Mouse (Mus musculus) heart, embryonic 13.5 days (tissue): ENCODE measurements around the gene Gm49776. TPM values are rescaled to one million over a fixed set of nuclear protein-coding genes. Genes with fewer than 3 reads are reported as not detected.
A peak's percentile ranks its signal among the peaks of the same experiment; 100 is the strongest.
"Not testable (repeated sequence)": the region's sequence is repeated elsewhere in the genome, so short reads cannot be mapped to it uniquely, and the experiment has no call there.

Source experiments
- ATAC-seq: fragments of 200-750 bp; cut with Nextera tagmentation; 2 replicates; pipeline ENCODE4 v1.8.0; 2017; ENCODE audit warnings: moderate TSS enrichment; ENCODE audit not compliant: insufficient number of reproducible peaks, low FRiP score, low TSS enrichment; ENCODE audit errors: extremely low read depth
- H3K27ac ChIP-seq: fragments of 300-500 bp; sonication (generic); replicated peaks from 2 replicates; pipeline ENCODE4 v1.5.1; 2015; ENCODE audit warnings: moderate library complexity, mild to moderate bottlenecking, inconsistent platforms
- H3K27me3 ChIP-seq: fragments of 300-500 bp; sonication (generic); replicated peaks from 2 replicates; pipeline ENCODE4 v1.6.1; 2015; ENCODE audit warnings: mild to moderate bottlenecking, inconsistent platforms
- H3K36me3 ChIP-seq: fragments of 300-500 bp; sonication (generic); 2 replicates; pipeline ENCODE4 v1.6.1; 2015; ENCODE audit warnings: mild to moderate bottlenecking, inconsistent platforms
- H3K4me1 ChIP-seq: fragments of 300-500 bp; sonication (generic); 2 replicates; pipeline ENCODE4 v1.6.1; 2015; ENCODE audit warnings: inconsistent platforms
- H3K4me2 ChIP-seq: fragments of 300-500 bp; sonication (generic); 2 replicates; pipeline ENCODE4 v1.6.1; 2015; ENCODE audit warnings: inconsistent platforms, mild to moderate bottlenecking, moderate library complexity
- H3K4me3 ChIP-seq: fragments of 300-500 bp; sonication (generic); 2 replicates; pipeline ENCODE4 v1.5.1; 2015; ENCODE audit warnings: moderate library complexity, mild to moderate bottlenecking, inconsistent platforms
- H3K9ac ChIP-seq: fragments of 300-500 bp; sonication (generic); 2 replicates; pipeline ENCODE4 v1.6.1; 2015; ENCODE audit warnings: inconsistent platforms, mild to moderate bottlenecking, moderate library complexity
- H3K9me3 ChIP-seq: fragments of 300-500 bp; sonication (generic); 2 replicates; pipeline ENCODE4 v1.6.1; 2016; ENCODE audit warnings: inconsistent platforms
- WGBS: fragments of 180-500 bp; shearing (Covaris S2); methylation state at CpG from one replicate; pipeline ENCODE4 v1.1.7; 2015; ENCODE audit warnings: mixed read lengths; 5-methylcytosine and 5-hydroxymethylcytosine counted together
- microRNA counts: library from miRNA; unstranded; fragments of <30 nt; microRNA quantifications from one replicate; lab custom pipeline; 2016
- microRNA-seq: library from miRNA; unstranded; fragments of <30 nt; microRNA quantifications from one replicate; pipeline ENCODE4, GENCODE M21; 2016
- polyA plus RNA-seq: library from polyadenylated mRNA; unstranded; fragments of >200 nt; fragmentation: Nextera tagmentation; extraction: Ambion mirVana; gene quantifications from 2 replicates; pipeline ENCODE4 v1.2.1, GENCODE M21; 2015

Gm49776 gene
- polyA plus RNA-seq, 1 experiment from 2014 or later: 1.8 TPM

DNA sequence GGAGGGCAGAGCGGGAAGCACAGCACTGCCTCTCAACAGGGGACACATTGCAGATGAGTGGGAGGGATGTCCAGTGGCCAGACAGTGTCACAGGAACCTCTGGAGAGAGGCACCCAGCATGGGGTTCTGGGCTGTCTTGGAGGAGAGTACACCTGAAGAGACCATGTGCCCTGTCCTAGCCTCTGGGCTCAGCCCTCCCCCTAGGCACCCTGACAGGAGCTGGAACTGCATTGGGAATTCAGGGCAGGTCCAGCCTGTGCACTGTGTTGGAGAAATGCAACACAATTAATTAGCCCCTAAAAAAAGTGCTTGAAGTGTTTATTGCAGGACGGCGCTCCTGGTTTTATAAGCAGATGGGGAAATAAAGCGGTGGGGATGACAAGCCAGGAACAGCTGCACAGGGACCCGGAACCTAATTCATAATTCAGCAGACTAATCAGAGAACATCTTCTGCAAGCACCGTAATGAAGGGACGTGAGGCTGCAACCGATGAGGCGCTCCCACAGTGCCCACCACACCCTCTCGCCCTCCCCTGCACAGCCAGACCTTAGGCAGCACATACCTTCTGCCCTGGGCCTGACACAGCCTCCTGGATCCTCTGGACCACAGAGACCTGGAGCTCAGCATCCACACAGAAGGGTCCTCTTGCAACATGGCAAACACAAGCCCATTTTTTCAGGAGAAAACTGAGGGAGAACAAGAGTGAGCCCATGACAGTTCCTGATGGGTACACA lies 59.6 kb downstream of the Gm49776 start:
- Histone ChIP-seq H3K4me3 (no peak overlapping the region), H3K4me1 (peaks cover 16% of the 10 kb centered on the region; the same call in 1 of the 2 replicates), H3K4me2 (no peak overlapping the region), H3K9ac (no peak overlapping the region), H3K27ac (no peak overlapping the region), H3K36me3 (no peaks in the 10 kb centered on the region), H3K9me3 (no peaks in the 10 kb centered on the region), H3K27me3 (peaks cover 23% of the 10 kb centered on the region)
- whole genome bisulfite sequencing: 81% methylated on average over 10 of the region's 10 CpGs
- ATAC-seq: no peak

GRCm38 (mm10) chr16:18197881-18198280 lies 60.2 kb downstream of the Gm49776 start:
- Histone ChIP-seq H3K4me2 (no peak overlapping the region), H3K27ac (no peak overlapping the region), H3K9me3 (no peaks in the 10 kb centered on the region), H3K9ac (no peak overlapping the region), H3K4me3 (no peak overlapping the region), H3K27me3 (peaks cover 23% of the 10 kb centered on the region), H3K4me1 (peaks cover 16% of the 10 kb centered on the region; the same call in 1 of the 2 replicates), H3K36me3 (no peaks in the 10 kb centered on the region)
- WGBS: 70% methylated on average over 6 of the region's 6 CpGs
- ATAC-seq: no peak

DNA sequence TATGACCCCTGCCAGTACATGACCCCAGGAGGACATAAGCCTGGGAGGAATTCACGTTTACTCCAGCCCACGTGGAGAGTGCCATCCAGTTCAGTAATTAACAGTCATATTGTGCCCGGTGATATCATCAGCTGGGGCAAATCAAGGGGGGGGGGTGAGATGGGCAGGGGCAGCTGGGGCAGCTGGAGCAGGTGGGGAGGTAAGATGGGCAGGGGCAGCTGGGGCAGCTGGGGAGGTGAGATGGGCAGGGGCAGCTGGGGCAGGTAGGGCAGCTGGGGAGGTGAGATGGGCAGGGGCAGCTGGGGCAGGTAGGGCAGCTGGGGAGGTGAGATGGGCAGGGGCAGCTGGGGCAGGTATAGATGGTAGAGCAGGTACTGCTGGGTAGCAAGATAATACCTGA lies 62.6 kb downstream of the Gm49776 start:
- Histone ChIP-seq H3K4me1 (peaks cover 11% of the 10 kb centered on the region; the same call in 1 of the 2 replicates), H3K27me3 (peaks cover 23% of the 10 kb centered on the region)
- not testable (repeated sequence) for H3K4me2 ChIP-seq, H3K9ac ChIP-seq, H3K27ac ChIP-seq, H3K9me3 ChIP-seq, H3K4me3 ChIP-seq, ATAC-seq, H3K36me3 ChIP-seq
- 42% methylated on average over 3 of the region's 3 CpGs for WGBS

MicroRNAs encoded within 50 kb of the gene (microRNA counts, 519-probe panel; counts per million panel counts)
- 209 counts per million, percentile 61 among the panel's probes with 10 or more counts for microRNA mmu-miR-1306 (lab: Ali Mortazavi, UCI)

Small RNA genes within 50 kb of the gene (microRNA-seq; reads per million reads assigned to microRNA genes)
- gene Gm24572 (not detected), gene Mir1306 (215 reads per million, percentile 64 among the genes with 10 or more reads in this experiment)

Other genes with a start within 250 kb of the Gm49776 start
- gene Dgcr6, start 205.5 kb downstream of the Gm49776 start, polyA plus RNA-seq: 50.5 and 61.6 TPM in 2 replicates
- 6.8 and 8.0 TPM in 2 replicates for gene Prodh, start 168.1 kb downstream of the Gm49776 start, polyA plus RNA-seq
- 0.46 and 0.72 TPM in 2 replicates for gene Rtn4r, start 130.7 kb downstream of the Gm49776 start, polyA plus RNA-seq
- gene Ccdc188, start 40.4 kb downstream of the Gm49776 start, polyA plus RNA-seq: not detected in 2 replicates
- gene Zdhhc8, start 23.2 kb downstream of the Gm49776 start, polyA plus RNA-seq: 20.7 and 22.1 TPM in 2 replicates
- gene Trmt2a, start 9.6 kb downstream of the Gm49776 start, polyA plus RNA-seq: 62.3 and 66.2 TPM in 2 replicates
- 409 and 412 TPM in 2 replicates for gene Ranbp1, start 9.6 kb downstream of the Gm49776 start, polyA plus RNA-seq
- gene Dgcr8, start 30.9 kb upstream of the Gm49776 start, polyA plus RNA-seq: 20.1 and 20.4 TPM in 2 replicates
- 47.9 and 54.3 TPM in 2 replicates for gene Tango2, start 89.8 kb upstream of the Gm49776 start, polyA plus RNA-seq
- 31.8 and 32.0 TPM in 2 replicates for gene Arvcf, start 89.9 kb upstream of the Gm49776 start, polyA plus RNA-seq
- 34.5 and 37.4 TPM in 2 replicates for gene Txnrd2, start 168.1 kb upstream of the Gm49776 start, polyA plus RNA-seq
- gene Comt, start 168.5 kb upstream of the Gm49776 start, polyA plus RNA-seq: 101 and 108 TPM in 2 replicates
- 8.7 and 9.1 TPM in 2 replicates for gene Gnb1l, start 240.4 kb upstream of the Gm49776 start, polyA plus RNA-seq
- 1.5 and 1.7 TPM in 2 replicates for gene Rtl10, start 240.6 kb upstream of the Gm49776 start, polyA plus RNA-seq